Mouse (Mus musculus) forebrain, postnatal 0 days (tissue): ENCODE measurements around the gene Ier3. TPM values are rescaled to one million over a fixed set of nuclear protein-coding genes. Genes with fewer than 3 reads are reported as not detected.

Experiments
- ATAC-seq: fragments of 200-750 bp; cut with Nextera tagmentation; 2 replicates; pipeline ENCODE4 v1.8.0; 2017; ENCODE audit warnings: mild to moderate bottlenecking, moderate library complexity
- DNase-seq: peaks from one replicate; pipeline ENCODE4 v3.0.0-alpha.2; 2015
- H3K27ac ChIP-seq: fragments of 300-500 bp; sonication (generic); 2 replicates; pipeline ENCODE4 v1.5.1; 2014; ENCODE audit warnings: low read depth, mild to moderate bottlenecking, antibody characterized with exemption, low read length, moderate library complexity, mixed read lengths
- H3K27me3 ChIP-seq: fragments of 300-500 bp; sonication (generic); 2 replicates; pipeline ENCODE4 v1.6.1; 2014; ENCODE audit warnings: mild to moderate bottlenecking, low read length, mixed read lengths; ENCODE audit not compliant: insufficient read depth
- H3K36me3 ChIP-seq: fragments of 300-500 bp; sonication (generic); 2 replicates; pipeline ENCODE4 v1.6.1; 2014; ENCODE audit warnings: mild to moderate bottlenecking, moderate library complexity; ENCODE audit not compliant: insufficient read depth
- H3K4me1 ChIP-seq: fragments of 300-500 bp; sonication (generic); 2 replicates; pipeline ENCODE4 v1.6.1; 2014; ENCODE audit warnings: antibody characterized with exemption; ENCODE audit not compliant: insufficient read depth
- H3K4me2 ChIP-seq: fragments of 300-500 bp; sonication (generic); 2 replicates; pipeline ENCODE4 v1.6.1; 2014; ENCODE audit warnings: low read depth, mild to moderate bottlenecking, moderate library complexity
- H3K4me3 ChIP-seq: fragments of 300-500 bp; sonication (generic); 2 replicates; pipeline ENCODE4 v1.5.1; 2014; ENCODE audit warnings: low read depth, low read length, mixed read lengths
- H3K9ac ChIP-seq: fragments of 300-500 bp; sonication (generic); 2 replicates; pipeline ENCODE4 v1.6.1; 2014; ENCODE audit warnings: mild to moderate bottlenecking
- H3K9me3 ChIP-seq: fragments of 300-500 bp; sonication (generic); 2 replicates; pipeline ENCODE4 v1.6.1; 2016; ENCODE audit warnings: low read length
- CTCF ChIP-seq: sonication (generic); IDR thresholded peaks from 2 replicates; pipeline ENCODE4 v1.5.1; 2016; ENCODE audit warnings: antibody characterized with exemption, control low read depth, low read depth
- WGBS: fragments of 180-500 bp; shearing (Covaris S2); extraction: QIAGEN DNeasy Blood & Tissue Kit; methylation state at CpG from one replicate; pipeline ENCODE4 v1.1.7; 2014; 5-methylcytosine and 5-hydroxymethylcytosine counted together
- polyA plus RNA-seq: library from polyadenylated mRNA; unstranded; fragments of >200 nt; fragmentation: Nextera tagmentation; extraction: Ambion mirVana; gene quantifications from 2 replicates; pipeline ENCODE4 v1.2.1, GENCODE M21; 2015
- total RNA-seq: library from RNA; depleted of rRNA; stranded (reverse); fragments of >200 nt; gene quantifications from 2 replicates; pipeline ENCODE4 v1.2.3, GENCODE M21; 2014

The Ier3 gene
- total and polyA plus RNA-seq, 2 experiments from 2014 or later = 9.0 to 13.0 TPM

DNA sequence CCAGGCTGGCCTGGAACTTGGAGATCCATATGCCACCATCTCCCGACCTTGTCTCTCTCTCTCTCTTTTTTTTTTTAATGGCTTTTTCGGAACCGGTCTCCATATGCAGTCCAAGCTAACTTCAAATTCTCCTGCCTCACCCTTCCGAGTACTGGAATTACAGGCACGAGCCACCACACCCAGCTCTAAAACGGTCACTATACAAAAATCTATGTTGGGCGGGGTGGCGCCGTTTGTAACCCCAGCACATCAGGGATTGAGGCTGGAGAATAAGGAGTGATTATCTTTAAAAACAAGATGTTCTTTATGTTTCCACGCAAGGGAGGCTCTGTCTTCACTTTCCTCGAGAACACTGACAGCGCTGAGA, 39.3 kb downstream of the Ier3 start:
- DNase-seq = no peak
- ATAC-seq = no peak; the same call in 1 of the 2 replicates
- WGBS = 4% methylated on average over 12 of the region's 12 CpGs
- Histone ChIP-seq H3K4me1 (peaks cover 7% of the 10 kb centered on the region; the same call in 1 of the 2 replicates), H3K27ac (peak overlapping the region; percentile 94), H3K4me2 (peak overlapping the region; percentile 60), H3K9ac (peak overlapping the region; percentile 80), H3K36me3 (peaks cover 7% of the 10 kb centered on the region; the same call in 1 of the 2 replicates), H3K4me3 (peak overlapping the region; percentile 76), H3K9me3 (no peaks in the 10 kb centered on the region), H3K27me3 (no peaks in the 10 kb centered on the region)
- no peak for TF ChIP-seq CTCF

DNA sequence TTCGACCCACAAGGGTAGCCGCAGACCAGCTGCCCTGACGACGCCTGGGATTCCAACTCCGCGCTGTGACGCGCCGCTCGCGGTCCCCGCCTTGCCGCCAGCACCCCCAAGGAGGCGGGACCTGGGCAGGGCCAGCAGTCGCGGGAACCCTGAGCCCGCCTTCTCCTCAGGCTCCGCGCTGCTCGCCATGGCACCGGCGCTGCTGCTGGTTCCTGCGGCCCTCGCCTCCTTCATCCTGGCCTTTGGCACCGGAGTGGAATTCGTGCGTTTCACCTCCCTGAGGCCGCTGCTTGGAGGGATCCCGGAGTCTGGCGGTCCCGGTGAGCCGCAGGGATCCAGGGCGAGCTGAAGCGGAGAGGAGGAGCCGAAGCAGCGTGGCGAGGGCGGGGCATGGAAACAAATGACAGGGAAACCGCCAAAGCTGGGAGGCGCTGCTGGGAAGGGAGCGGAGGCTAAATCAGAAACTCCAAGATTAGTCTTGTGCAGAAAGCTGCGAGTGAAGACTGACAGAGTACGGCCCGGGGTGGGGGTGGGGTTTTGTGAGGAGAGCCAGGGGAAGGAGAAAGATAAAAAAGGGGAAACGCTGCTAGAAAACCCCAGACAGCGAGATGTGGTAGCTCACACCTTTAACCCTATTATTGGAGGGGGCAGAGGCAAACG, 39.8 kb downstream of the Ier3 start, which contains the start of gene Nrm:
TSS of gene Nrm (plus strand) at position 121 of the 660 bp plus-strand sequence.
- WGBS = 2% methylated on average over 47 of the region's 47 CpGs
- Histone ChIP-seq H3K4me1 (peaks cover 7% of the 10 kb centered on the region; the same call in 1 of the 2 replicates), H3K27ac (peak within 1 kb of the TSS; percentile 94), H3K27me3 (no peaks in the 10 kb centered on the region), H3K36me3 (peaks cover 7% of the 10 kb centered on the region; the same call in 1 of the 2 replicates), H3K9ac (peak within 1 kb of the TSS; percentile 80), H3K4me3 (peak within 1 kb of the TSS; percentile 76), H3K4me2 (peak within 1 kb of the TSS; percentile 60), H3K9me3 (no peaks in the 10 kb centered on the region)
- DNase-seq = peak; percentile 94
- ATAC-seq = peak; percentile 95
- TF ChIP-seq CTCF = peak; percentile 70

DNA sequence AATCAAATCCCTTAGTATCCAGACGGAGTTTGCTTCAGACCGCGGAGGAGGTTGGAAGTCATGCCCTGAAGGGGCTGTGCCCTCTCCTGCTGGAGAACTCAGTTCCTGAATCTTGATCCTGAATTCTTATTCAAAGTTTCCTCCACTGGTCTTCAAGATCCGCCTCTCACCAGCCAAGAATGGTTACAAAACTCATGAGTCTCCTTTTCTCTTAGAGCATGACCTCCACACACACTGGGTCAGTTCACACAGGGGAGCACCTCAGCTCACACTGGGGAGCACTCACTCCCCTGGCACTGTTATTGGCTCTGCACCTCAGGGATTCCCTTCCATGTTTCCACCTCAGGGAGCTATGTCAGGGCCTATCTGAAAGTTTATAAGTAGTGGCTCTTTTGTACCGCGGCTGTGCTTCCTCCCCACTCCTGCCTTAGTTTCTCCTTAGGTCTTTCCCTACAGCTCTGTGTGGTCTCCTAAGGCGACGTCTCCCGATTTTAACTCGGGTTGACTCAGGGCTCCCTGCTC, 43.4 kb downstream of the Ier3 start:
- Histone ChIP-seq H3K9ac (peak overlapping the region; percentile 61), H3K4me1 (peaks cover 23% of the 10 kb centered on the region), H3K4me2 (peak overlapping the region; percentile 56), H3K36me3 (no peaks in the 10 kb centered on the region), H3K27me3 (no peaks in the 10 kb centered on the region), H3K9me3 (no peaks in the 10 kb centered on the region), H3K27ac (peak overlapping the region; percentile 83), H3K4me3 (peak overlapping the region; percentile 70)
- no peak for TF ChIP-seq CTCF
- WGBS = 25% methylated on average over 10 of the region's 10 CpGs
- DNase-seq = no peak
- ATAC-seq = no peak

DNA sequence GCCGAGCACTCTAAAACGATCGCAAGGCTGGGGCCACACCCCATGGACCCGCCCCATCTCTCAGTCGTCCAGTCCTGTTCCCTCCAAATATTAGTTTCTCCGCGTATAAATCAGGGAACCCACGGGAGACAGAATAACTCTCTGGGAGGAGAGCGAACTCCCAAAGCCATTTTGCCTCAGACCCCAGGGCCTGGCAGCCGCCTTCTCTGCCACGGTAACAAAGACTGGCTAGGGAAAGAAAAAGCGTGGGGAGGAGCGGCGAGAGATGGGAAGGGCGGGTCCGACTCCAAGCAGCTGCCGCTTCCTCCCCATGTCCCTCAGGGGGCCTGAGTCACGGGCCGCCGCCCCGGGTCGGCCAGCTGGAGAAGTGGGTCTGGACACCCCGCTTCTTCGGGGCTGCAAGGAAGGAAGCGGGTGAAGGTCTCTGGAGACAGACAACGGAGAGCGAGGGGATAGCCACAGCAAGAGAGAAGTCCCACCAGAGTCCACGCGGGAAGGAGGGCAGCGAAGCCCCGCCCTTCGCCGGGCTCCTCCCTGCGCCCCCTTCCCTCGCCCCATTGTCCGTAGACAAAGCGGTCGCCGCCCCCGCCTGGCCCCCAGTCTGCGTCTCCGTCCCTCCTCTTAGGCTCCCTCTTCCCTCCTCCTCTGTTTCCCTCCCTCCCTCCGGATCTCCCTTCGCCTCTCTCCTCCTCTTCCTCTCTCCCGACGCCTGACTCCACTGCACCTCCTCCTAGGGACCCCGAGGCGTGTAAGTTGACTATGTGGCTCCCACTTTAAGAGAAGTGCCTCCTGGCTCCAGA, 44.2 kb downstream of the Ier3 start, which contains the start of gene Ppp1r18:
TSS of gene Ppp1r18 (plus strand) at position 113 of the 800 bp plus-strand sequence.
- no peaks in the 10 kb centered on the region for H3K27me3 ChIP-seq
- WGBS = under 1% methylated on average over 43 of the region's 48 CpGs
- peak within 1 kb of the TSS; percentile 70 for H3K4me3 ChIP-seq
- peak within 1 kb of the TSS; percentile 83 for H3K27ac ChIP-seq
- ATAC-seq (peak; percentile 36), DNase-seq (peak; percentile 80)
- H3K4me2 ChIP-seq = peak within 1 kb of the TSS; percentile 56
- peaks cover 29% of the 10 kb centered on the region for H3K4me1 ChIP-seq
- H3K36me3 ChIP-seq = no peaks in the 10 kb centered on the region
- no peaks in the 10 kb centered on the region for H3K9me3 ChIP-seq
- TF ChIP-seq CTCF = no peak
- peak within 1 kb of the TSS; percentile 61 for H3K9ac ChIP-seq

DNA sequence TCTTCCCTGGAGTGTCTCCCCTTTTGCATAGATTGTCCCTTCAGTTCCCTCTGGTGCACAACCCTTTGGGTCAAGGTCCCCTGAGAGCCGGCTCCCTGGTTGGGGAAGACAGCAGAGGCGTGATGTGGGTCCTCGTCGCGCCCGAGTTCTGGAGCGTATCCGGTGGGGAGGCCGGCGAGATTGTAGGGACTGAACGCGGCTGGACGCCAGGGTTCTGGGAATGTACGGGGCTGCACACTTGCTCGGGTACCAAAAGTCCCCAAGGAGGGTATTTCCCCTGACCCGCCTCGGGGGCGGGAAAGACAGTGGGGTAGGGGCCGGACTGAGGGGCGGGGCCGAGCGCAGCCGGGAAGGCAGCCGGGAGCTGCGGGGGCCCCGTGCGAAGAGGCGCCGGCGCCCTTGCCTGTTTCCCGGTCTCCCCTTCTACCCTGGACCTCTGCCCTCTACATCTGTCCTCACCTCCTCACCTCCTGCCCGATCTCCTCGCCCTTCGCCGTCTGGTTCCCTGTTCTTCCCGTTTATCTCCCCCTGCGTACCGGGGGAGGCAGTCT, 44.9 kb downstream of the Ier3 start:
- no peak for DNase-seq
- Histone ChIP-seq H3K4me2 (peak overlapping the region; percentile 56), H3K27ac (peak overlapping the region; percentile 83), H3K9ac (peak overlapping the region; percentile 61), H3K36me3 (no peaks in the 10 kb centered on the region), H3K4me1 (peaks cover 27% of the 10 kb centered on the region), H3K27me3 (no peaks in the 10 kb centered on the region), H3K4me3 (peak overlapping the region; percentile 70), H3K9me3 (no peaks in the 10 kb centered on the region)
- TF ChIP-seq CTCF = no peak
- ATAC-seq = peak; percentile 32
- WGBS = under 1% methylated on average over 37 of the region's 38 CpGs

DNA sequence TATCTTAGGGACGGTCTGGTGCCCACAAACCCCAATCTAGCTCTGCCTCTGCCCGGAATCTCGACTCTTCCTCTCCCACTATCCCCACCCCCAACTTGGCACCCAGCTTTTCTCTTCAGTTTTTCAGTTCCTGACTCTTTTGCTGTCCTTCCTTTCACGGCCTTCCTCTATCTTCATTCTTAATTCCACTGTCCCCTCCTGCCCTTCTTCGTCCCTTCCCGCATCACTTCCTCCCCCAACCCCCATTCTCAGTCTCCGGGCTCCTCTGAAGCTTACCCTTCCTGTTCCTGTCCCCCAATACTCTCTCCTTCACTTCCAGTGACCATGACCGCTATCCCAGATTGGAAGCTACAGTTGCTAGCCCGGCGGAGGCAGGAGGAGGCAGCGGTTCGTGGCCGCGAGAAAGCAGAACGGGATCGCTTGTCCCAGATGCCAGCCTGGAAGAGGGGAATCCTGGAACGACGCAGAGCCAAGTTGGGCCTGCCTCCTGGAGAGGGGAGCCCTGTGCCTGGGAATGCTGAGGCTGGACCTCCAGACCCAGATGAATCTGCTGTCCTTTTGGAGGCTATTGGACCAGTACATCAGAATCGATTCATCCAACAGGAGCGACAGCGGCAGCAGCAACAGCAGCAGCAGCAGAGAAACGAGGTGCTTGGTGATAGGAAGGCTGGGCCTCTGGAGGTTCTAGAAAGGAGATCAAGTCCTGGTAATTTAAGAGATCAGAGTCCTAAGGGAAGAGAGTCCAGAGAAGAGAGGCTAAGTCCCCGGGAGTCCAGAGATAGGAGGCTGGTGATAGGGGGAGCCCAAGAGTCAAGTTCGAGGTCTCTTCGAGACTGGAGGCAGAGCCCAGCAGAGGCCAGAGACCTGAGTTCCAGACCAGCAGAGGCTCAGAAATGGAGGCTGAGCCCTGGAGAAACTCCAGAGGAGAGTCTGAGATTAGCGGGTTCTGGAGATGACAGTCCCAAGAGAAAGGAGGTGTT, 45.7 kb downstream of the Ier3 start:
- ATAC-seq = no peak

More for the DNA sequence above, 45.7 kb downstream of the Ier3 start:
- 0 out of 2 replicates have a peak, but pooled peaks have one; percentile 1 for TF ChIP-seq CTCF
- 8% methylated on average over 26 of the region's 26 CpGs for WGBS
- DNase-seq = no peak
- peak overlapping the region; percentile 70 for H3K4me3 ChIP-seq
- peak overlapping the region; percentile 61 for H3K9ac ChIP-seq
- peak overlapping the region; percentile 83 for H3K27ac ChIP-seq
- no peaks in the 10 kb centered on the region for H3K27me3 ChIP-seq
- H3K4me2 ChIP-seq = peak overlapping the region; percentile 56
- H3K36me3 ChIP-seq = no peaks in the 10 kb centered on the region
- H3K4me1 ChIP-seq = peaks cover 24% of the 10 kb centered on the region
- no peaks in the 10 kb centered on the region for H3K9me3 ChIP-seq
